Mouse (Mus musculus): ENCODE data around the gene Eef1akmt3. TPM values are rescaled to one million over a fixed set of nuclear protein-coding genes. Genes with fewer than 3 reads are reported as not detected.

The Eef1akmt3 gene
- total and polyA plus RNA-seq, 2 experiments from 2014 or later, result 0.16 TPM; not detected in 1

DNA sequence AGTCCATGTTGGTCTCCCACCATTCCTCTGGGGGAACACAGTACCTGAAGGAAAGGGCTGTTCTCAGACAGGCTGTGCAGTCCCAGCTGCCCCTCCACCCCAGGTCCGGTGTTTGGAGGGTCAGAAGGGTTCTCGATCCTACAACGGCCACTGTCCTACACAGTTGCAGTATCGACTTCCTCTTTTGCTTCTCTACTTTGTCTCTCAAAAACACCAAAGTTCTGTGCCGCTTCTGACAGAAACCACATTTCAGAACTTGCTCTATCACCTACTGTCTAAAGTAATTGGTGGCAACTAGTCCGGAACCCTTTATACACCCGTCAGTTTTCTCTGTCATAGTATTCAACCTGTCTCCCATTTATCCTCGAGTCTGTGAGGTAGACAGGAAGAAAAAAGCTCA is 14.1 kb upstream of the Eef1akmt3 start:
- Histone ChIP-seq H3K4me3 (ENCODE audit: low read depth, low read length) (no peak overlapping the region), H3K9ac (replicated peaks; ENCODE audit: low read length, poor library complexity, severe bottlenecking) (no peak overlapping the region), H3K9me3 (ENCODE audit: low read length) (no peaks in the 10 kb centered on the region), H3K4me1 (ENCODE audit: insufficient read depth, low read length) (0 out of 2 replicates have a peak, but pooled peaks cover 4% of the 10 kb centered on the region), H3K27me3 (ENCODE audit: insufficient read depth, low read length) (peaks cover 5% of the 10 kb centered on the region; the same call in 1 of the 2 replicates), H3K4me2 (ENCODE audit: low read depth, low read length, poor library complexity, severe bottlenecking) (no peak overlapping the region), H3K36me3 (ENCODE audit: insufficient read depth, low read length) (peaks cover 40% of the 10 kb centered on the region), H3K27ac (ENCODE audit: low read depth, low read length) (no peak overlapping the region)
- ATAC-seq (ENCODE audit: low FRiP score) (no peak), DNase-seq (ENCODE audit: low spot score) (no peak)
- TF ChIP-seq CTCF (IDR thresholded peaks at IDR 0.05), result no peak
- 89% methylated on average over 8 of the region's 8 CpGs for WGBS

DNA sequence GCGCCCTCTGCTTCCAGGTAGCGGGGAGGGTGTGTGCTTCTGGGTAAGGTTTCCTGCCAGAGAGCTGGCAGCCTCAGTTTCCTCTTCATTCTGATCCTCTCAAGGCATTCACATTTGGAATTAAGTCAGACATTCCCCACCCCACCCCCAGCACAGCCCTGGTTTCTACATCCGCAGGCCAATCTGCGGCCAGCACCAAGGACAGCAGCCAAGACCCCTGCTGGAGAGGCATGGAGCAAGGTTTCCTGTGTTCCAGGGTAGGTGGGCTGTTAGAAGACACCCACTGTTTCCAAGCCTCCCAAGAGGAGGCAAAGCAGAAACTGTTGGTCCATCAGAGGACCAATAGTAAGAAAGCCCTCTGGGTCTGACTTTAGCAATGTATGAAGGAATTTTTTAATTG is 13.3 kb upstream of the Eef1akmt3 start:
- WGBS, result 79% methylated on average over 4 of the region's 4 CpGs
- H3K4me1 ChIP-seq (ENCODE audit: insufficient read depth, low read length), result 0 out of 2 replicates have a peak, but pooled peaks cover 4% of the 10 kb centered on the region
- H3K27me3 ChIP-seq (ENCODE audit: insufficient read depth, low read length), result peaks cover 12% of the 10 kb centered on the region
- ATAC-seq (ENCODE audit: low FRiP score), result no peak
- no peak overlapping the region for H3K4me2 ChIP-seq (ENCODE audit: low read depth, low read length, poor library complexity, severe bottlenecking)
- no peak for DNase-seq (ENCODE audit: low spot score)
- H3K4me3 ChIP-seq (ENCODE audit: low read depth, low read length), result no peak overlapping the region
- H3K9me3 ChIP-seq (ENCODE audit: low read length), result no peaks in the 10 kb centered on the region
- peaks cover 40% of the 10 kb centered on the region for H3K36me3 ChIP-seq (ENCODE audit: insufficient read depth, low read length)
- no peak for TF ChIP-seq CTCF (IDR thresholded peaks at IDR 0.05)
- no peak overlapping the region for H3K9ac ChIP-seq (replicated peaks; ENCODE audit: low read length, poor library complexity, severe bottlenecking)
- H3K27ac ChIP-seq (ENCODE audit: low read depth, low read length), result no peak overlapping the region

DNA sequence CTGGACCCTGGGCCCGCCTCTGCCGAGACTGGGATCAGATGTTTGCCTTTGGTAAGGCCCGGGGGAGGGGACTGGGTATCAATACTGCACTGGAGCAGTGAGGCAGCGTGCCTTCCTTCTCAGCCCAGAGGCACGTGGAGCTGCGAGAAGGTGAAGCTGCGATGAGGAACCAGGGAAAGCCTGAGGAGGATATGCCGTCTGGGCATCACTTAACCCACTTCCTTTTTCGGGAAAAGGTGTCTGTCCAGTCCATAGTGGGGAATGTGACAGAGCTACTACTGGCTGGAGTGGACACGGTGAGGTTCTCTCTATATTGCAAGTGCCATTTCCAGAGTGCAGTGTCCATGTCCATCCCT is 8.8 kb upstream of the Eef1akmt3 start:
- Histone ChIP-seq H3K27ac (ENCODE audit: low read depth, low read length) (no peak overlapping the region), H3K4me2 (ENCODE audit: low read depth, low read length, poor library complexity, severe bottlenecking) (no peak overlapping the region), H3K4me1 (ENCODE audit: insufficient read depth, low read length) (no peaks in the 10 kb centered on the region), H3K27me3 (ENCODE audit: insufficient read depth, low read length) (peaks cover 33% of the 10 kb centered on the region), H3K9ac (replicated peaks; ENCODE audit: low read length, poor library complexity, severe bottlenecking) (no peak overlapping the region), H3K4me3 (ENCODE audit: low read depth, low read length) (no peak overlapping the region), H3K36me3 (ENCODE audit: insufficient read depth, low read length) (peaks cover 16% of the 10 kb centered on the region), H3K9me3 (ENCODE audit: low read length) (no peaks in the 10 kb centered on the region)
- DNase-seq (ENCODE audit: low spot score), result no peak
- WGBS, result 23% methylated on average over 10 of the region's 10 CpGs
- TF ChIP-seq CTCF (IDR thresholded peaks at IDR 0.05), result no peak
- no peak for ATAC-seq (ENCODE audit: low FRiP score)

DNA sequence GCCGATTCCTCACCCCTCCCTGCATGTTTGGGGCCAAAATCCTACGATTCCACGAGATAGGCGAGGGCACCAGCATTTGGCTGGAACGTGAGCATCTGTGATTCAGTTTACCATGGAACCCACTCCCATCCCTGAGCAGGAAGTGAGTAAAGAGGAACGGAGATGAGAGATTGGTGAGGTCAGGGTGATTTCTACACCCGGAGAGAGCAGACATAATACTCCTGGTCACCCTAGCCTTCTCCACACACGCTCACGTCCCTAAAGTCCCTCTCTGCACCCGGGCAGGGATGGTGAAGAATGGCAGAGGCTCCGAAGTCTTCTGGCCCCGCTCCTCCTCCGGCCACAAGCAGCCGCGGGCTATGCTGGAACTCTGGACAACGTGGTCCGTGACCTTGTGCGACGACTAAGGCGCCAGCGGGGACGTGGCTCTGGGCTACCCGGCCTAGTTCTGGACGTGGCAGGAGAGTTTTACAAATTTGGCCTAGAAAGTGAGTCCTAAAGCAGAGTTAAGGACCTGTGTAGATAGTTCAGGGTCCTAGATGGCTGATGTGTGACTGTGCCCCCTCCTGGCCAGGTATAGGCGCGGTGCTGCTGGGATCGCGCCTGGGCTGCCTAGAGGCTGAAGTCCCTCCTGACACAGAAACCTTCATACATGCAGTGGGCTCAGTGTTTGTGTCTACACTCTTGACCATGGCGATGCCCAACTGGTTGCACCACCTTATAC is 8.2 kb upstream of the Eef1akmt3 start:
- ATAC-seq (ENCODE audit: low FRiP score), result no peak
- Histone ChIP-seq H3K9ac (replicated peaks; ENCODE audit: low read length, poor library complexity, severe bottlenecking) (no peak overlapping the region), H3K4me3 (ENCODE audit: low read depth, low read length) (no peak overlapping the region), H3K9me3 (ENCODE audit: low read length) (no peaks in the 10 kb centered on the region), H3K4me2 (ENCODE audit: low read depth, low read length, poor library complexity, severe bottlenecking) (no peak overlapping the region), H3K36me3 (ENCODE audit: insufficient read depth, low read length) (peaks cover 11% of the 10 kb centered on the region; the same call in 1 of the 2 replicates), H3K27ac (ENCODE audit: low read depth, low read length) (no peak overlapping the region), H3K4me1 (ENCODE audit: insufficient read depth, low read length) (no peaks in the 10 kb centered on the region), H3K27me3 (ENCODE audit: insufficient read depth, low read length) (peaks cover 33% of the 10 kb centered on the region)
- peak; percentile 26 for TF ChIP-seq CTCF (IDR thresholded peaks at IDR 0.05)
- DNase-seq (ENCODE audit: low spot score), result no peak
- WGBS, result 5% methylated on average over 29 of the region's 29 CpGs

DNA sequence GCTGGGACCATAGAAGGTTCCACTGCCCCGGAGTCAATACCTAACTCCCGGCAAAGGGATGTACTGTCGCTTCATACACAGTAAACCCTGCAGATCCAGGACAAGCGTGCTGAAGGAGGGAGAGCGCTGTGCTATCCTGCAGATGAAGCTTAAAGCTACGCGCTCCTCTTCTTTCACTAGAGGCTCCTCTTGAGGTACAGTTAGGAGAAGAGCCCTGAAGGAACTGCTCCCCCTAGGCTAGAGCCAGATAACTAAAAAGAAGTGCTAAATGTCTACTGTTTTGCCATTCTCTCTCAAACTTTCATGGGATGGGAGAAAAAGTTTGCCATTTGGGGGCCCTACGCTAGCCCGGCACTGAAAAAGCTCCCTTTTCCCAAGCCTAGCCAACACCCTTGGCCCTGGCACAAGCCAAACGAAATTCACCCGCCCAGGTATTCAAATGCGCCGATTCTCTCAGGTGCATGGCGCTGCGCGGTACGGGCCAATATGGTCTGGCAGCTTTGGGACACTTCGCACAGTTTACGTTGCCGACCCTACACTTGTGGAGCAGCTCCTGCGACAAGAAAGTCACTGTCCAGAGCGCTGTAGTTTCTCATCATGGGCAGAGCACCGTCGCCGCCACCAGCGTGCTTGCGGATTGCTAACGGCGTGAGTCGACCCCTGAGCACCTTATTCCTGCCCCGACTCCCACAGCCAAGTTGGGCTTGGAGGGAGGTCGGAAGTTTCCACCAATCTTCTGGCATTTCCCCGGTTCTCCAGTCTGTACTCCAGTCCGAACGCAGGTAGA is 7.5 kb upstream of the Eef1akmt3 start:
- Histone ChIP-seq H3K27ac (ENCODE audit: low read depth, low read length) (no peak overlapping the region), H3K36me3 (ENCODE audit: insufficient read depth, low read length) (peaks cover 3% of the 10 kb centered on the region; the same call in 1 of the 2 replicates), H3K4me1 (ENCODE audit: insufficient read depth, low read length) (no peaks in the 10 kb centered on the region), H3K9me3 (ENCODE audit: low read length) (no peaks in the 10 kb centered on the region), H3K4me2 (ENCODE audit: low read depth, low read length, poor library complexity, severe bottlenecking) (no peak overlapping the region), H3K9ac (replicated peaks; ENCODE audit: low read length, poor library complexity, severe bottlenecking) (no peak overlapping the region), H3K4me3 (ENCODE audit: low read depth, low read length) (no peak overlapping the region), H3K27me3 (ENCODE audit: insufficient read depth, low read length) (peaks cover 33% of the 10 kb centered on the region)
- WGBS, result 6% methylated on average over 35 of the region's 35 CpGs
- no peak for ATAC-seq (ENCODE audit: low FRiP score)
- no peak for DNase-seq (ENCODE audit: low spot score)
- TF ChIP-seq CTCF (IDR thresholded peaks at IDR 0.05), result peak; percentile 29; the same call in 1 of the 2 replicates

DNA sequence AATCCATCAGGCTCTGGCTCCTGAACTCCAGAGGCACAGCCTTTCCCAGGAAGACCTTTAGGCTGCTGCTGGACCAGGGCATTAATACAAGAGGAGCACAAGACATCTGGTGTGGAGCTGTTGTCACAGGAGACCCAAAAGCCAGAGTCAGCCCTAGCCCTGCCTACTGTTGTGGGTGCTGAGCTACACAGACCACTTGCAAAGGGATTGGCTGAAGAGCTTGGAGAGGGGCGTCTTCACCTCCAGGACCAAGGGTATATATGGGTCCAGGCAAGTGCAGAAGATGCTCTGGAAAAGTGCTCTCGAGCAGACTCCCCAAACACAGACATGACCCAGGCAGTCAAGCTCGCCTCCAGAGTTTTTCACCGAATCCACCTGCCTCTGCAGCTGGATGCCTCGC is 6.6 kb upstream of the Eef1akmt3 start, which contains the start of gene Cyp27b1:
Cyp27b1 (plus strand) TSS at position 297 of the 400 bp plus-strand sequence.
- ATAC-seq (ENCODE audit: low FRiP score), result no peak
- no peak for DNase-seq (ENCODE audit: low spot score)
- Histone ChIP-seq H3K27me3 (ENCODE audit: insufficient read depth, low read length) (peaks cover 33% of the 10 kb centered on the region), H3K4me2 (ENCODE audit: low read depth, low read length, poor library complexity, severe bottlenecking) (no peak within 1 kb of the TSS), H3K4me1 (ENCODE audit: insufficient read depth, low read length) (no peaks in the 10 kb centered on the region), H3K9me3 (ENCODE audit: low read length) (no peaks in the 10 kb centered on the region), H3K36me3 (ENCODE audit: insufficient read depth, low read length) (no peaks in the 10 kb centered on the region), H3K4me3 (ENCODE audit: low read depth, low read length) (no peak within 1 kb of the TSS), H3K27ac (ENCODE audit: low read depth, low read length) (no peak within 1 kb of the TSS), H3K9ac (replicated peaks; ENCODE audit: low read length, poor library complexity, severe bottlenecking) (no peak within 1 kb of the TSS)
- WGBS, result 29% methylated on average over 5 of the region's 5 CpGs
- no peak for TF ChIP-seq CTCF (IDR thresholded peaks at IDR 0.05)
